Mouse (Mus musculus) spleen, adult 2 months (tissue): ENCODE data around the gene Safb2.

ENCODE experiments used
- CTCF ChIP-seq: fragments of 200-500 bp; IDR thresholded peaks from 2 replicates; pipeline ENCODE4 v1.5.1; 2011; ENCODE audit warnings: mild to moderate bottlenecking, inconsistent platforms; ENCODE audit not compliant: insufficient read depth, insufficient read length, insufficient replicate concordance; ENCODE audit errors: extremely low read depth
- POLR2A ChIP-seq: fragments of 200-500 bp; IDR thresholded peaks from 2 replicates; pipeline ENCODE4 v1.6.1; 2011; ENCODE audit warnings: low read depth, low read length, inconsistent platforms

- TF ChIP-seq POLR2A (no peak), CTCF (no peak)
Observed at GRCm38 (mm10) chr17:56536192-56536591, 48.2 kb downstream of the Safb2 start.
